ENCODE assay signal across 8 mouse cellular contexts in genomic region chr7:98345036-98345435, GRCm38 (mm10). TPM values are rescaled to one million over a fixed set of nuclear protein-coding genes. Genes with fewer than 3 reads are reported as not detected.
"Had no signal": no experiment of that assay in that cellular context is flagged by ENCODE, and none has a peak within 500 bp of the region (broad histone marks: within the 10 kb centered on the region; RNA-seq: fewer than 3 reads in every experiment).

No protein-coding gene starts in this region.

- ATAC-seq: midbrain, embryonic 15.5 days had no signal

- H3K36me3 ChIP-seq: midbrain, embryonic 15.5 days had no signal

- H3K4me3 ChIP-seq: midbrain, embryonic 12.5 days; midbrain, embryonic 15.5 days; myocyte had no signal

- H3K27me3 ChIP-seq: midbrain, embryonic 15.5 days had no signal

- H3K27ac ChIP-seq: liver, embryonic 14.5 days; midbrain, embryonic 12.5 days; midbrain, embryonic 15.5 days had no signal

- DNase-seq: lung, embryonic 14.5 days; right cerebral cortex, adult 18-20 months; right cerebral cortex, postnatal 25 days had no signal

- H3K9me3 ChIP-seq: midbrain, embryonic 12.5 days; midbrain, embryonic 15.5 days had no signal

- H3K4me2 ChIP-seq: lung, embryonic 14.5 days; midbrain, embryonic 12.5 days; midbrain, embryonic 15.5 days had no signal

- H3K9ac ChIP-seq: liver, embryonic 14.5 days; lung, embryonic 14.5 days; midbrain, embryonic 12.5 days; midbrain, embryonic 15.5 days had no signal

- H3K4me1 ChIP-seq: midbrain, embryonic 12.5 days had no signal

RNA-seq across cellular contexts. Expression of gene Tsku, which starts 16.1 kb away (rescaled TPM):
- total RNA-seq: megakaryocyte-erythroid progenitor cell, adult 5-6 weeks had no signal
